Mouse (Mus musculus) heart, adult 9 months (tissue): Measurements from ENCODE around the gene Pde2a.

ENCODE experiments used
- DNase-seq, 2 experiments: peaks; one replicate each; pipeline ENCODE4 v3.0.0; 2022; ENCODE audit warnings: low spot score in 2 of 2

The Pde2a gene

GRCm38 (mm10) chr7:101472598-101473558 lies 51.4 kb downstream of the Pde2a start:
- DNase-seq = peak; percentile 70 to 74

- DNase-seq = no peak
Observed at GRCm38 (mm10) chr7:101474399-101474811, 52.9 kb downstream of the Pde2a start.

DNA sequence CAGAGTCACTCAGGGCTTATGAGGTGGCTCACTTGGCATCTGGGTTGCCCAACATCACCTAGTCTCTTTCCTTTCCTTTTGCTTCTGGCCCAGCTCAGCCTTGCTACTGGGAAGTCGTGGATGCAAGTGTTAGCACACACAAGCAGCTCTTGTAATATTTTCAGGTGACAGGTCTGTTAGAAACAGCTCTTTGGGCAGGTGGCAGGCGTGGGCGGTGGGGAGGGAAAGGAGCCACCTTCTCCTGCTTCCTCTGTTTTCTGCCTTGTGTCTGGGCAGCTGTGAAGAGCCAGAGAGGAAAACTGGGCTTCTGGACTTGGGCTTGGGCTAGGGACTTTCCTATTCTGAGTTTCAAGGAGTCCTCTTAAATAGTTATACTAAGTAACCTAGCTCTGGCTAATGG lies 54.5 kb downstream of the Pde2a start:
- no peak for DNase-seq

DNA sequence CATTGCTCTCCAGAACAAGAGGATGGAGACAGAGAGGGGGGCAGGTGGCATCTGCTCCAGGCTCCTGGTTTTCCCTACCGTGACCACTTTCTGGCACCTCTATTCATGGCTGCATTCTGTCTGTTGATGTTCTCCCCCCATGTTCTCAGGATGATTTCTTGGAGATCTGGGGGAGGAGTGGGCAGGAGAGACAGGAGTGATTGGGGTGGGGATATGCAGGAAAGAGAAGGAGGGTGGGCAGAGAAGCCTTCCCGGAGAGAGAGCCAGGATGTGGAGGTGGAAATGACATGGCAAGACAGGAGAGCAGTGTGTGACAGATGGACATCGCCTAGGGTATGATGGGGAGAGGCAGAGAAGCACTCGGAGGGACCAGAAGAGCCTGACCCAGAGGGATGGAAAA lies 55.0 kb downstream of the Pde2a start:
- no peak for DNase-seq

DNA sequence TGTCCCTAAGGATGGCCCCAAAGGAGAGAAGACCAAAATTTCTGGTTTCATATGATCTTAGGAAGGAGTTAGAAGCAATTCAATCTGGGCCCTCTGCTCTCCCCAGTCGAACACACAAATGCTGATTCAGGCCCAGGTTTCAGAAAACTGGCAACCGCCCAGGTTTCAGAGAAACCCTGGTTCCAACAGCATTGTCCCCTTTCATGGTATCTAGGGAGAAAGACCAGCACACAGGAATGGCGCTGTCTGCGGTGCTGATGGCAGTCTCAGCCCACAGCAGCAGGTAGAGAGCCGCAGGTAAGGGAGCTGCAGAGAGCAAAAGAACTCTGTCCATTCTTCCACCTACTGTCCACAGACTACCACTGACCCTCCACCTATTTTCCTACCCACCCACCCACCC lies 55.7 kb downstream of the Pde2a start:
- DNase-seq = no peak

- no peak for DNase-seq
Observed at GRCm38 (mm10) chr7:101478099-101478498, 56.6 kb downstream of the Pde2a start.

GRCm38 (mm10) chr7:101479841-101480240 lies 58.4 kb downstream of the Pde2a start:
- DNase-seq = no peak

DNA sequence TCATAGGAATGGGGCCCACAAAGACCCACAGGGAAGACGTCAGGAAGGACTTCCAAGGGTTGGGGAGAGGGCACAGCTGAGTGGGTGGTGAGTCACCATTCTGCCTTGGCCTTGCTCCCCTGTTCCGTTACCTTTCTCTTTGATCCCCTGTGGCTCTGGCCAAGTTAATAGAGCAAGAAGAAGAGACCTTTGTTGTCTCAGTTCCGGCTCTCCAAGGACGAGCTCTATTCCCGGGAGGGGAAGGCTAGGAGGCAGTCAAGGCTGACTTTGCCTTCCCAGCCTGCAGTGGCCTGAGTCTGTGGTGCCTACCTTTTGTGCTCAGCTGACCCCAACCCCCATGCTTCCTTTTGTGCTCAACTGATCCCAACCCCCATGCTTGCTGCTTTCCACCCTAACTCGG lies 59.2 kb downstream of the Pde2a start:
- no peak for DNase-seq

GRCm38 (mm10) chr7:101481872-101482498 lies 60.5 kb downstream of the Pde2a start:
- DNase-seq = no peak

DNA sequence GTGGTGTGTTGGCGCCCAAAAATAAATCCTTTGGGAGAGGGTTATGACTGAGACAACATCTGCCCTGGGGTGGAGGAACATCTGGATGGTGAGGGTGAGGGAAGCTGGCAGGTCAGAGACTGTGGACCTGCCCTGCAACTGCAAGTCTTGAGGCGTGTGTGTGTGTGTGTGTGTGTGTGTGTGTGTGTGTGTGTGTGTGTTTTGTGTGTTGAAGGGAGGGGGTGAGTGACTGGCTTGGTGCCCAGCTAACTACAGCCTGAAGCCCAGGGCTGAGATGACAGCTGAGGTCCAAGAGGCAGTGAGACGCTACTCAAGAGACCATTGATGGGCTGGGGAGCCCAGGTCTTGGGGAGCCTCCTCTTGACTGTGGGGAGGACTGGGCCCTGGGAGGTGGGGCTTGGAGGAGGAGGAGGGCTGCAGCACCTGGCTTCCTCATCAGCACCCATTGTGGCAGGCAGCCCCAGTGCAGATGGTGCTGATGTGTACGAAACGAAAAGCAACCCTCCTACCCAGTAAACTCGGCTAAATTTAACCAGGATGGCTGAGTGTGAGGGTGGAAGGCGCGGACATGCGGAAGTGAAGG lies 61.1 kb downstream of the Pde2a start:
- DNase-seq = no peak

GRCm38 (mm10) chr7:101483498-101484115 lies 62.1 kb downstream of the Pde2a start:
- no peak for DNase-seq

- DNase-seq = no peak
Observed at GRCm38 (mm10) chr7:101487102-101487501, 65.6 kb downstream of the Pde2a start.

DNA sequence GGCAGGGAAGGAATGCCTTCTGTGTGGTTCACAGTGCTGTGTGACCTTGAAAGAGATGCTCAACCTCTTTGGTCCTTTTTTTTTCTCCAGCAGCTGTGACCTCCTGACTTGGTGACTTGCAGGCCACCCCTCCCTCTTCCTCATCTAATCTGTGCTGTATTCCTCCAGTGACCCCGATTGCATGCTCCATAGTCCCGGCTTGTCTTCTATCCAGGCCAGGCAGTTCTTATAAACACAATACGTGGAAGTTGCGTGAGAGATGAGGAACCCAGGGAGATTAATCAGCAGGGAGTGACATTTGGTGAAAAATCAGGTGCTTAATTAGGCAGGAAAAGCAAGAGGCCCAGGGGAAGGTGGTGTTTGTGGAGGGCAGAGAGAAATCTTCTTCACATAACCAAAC lies 69.5 kb downstream of the Pde2a start:
- DNase-seq = peak in 1 of 2 experiments; percentile 59

- no peak for DNase-seq
Observed at GRCm38 (mm10) chr7:101498385-101498784, 76.9 kb downstream of the Pde2a start.

DNA sequence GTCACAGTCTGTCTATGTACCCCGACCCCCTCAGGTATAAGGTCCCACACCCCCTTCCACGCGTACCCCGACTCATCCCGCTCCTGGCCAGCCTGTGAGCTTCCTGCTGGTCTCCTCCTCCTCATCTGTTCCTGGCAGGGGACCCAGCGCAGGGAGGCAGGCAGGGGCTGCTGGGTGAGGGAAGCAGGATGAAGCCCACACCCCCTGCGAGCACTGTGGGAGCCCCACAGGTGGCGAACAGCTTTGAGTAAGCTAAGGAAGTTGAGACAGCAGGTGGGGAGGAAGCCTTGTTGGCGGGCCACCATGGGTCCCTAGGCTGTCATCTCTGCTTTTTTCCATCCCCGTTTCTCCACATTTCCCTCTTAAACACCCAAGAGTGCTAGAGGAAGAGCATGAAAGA lies 77.8 kb downstream of the Pde2a start:
- no peak for DNase-seq

- no peak for DNase-seq
Observed at GRCm38 (mm10) chr7:101499701-101500100, 78.2 kb downstream of the Pde2a start.

- DNase-seq = no peak
Observed at GRCm38 (mm10) chr7:101501236-101501635, 79.7 kb downstream of the Pde2a start.

GRCm38 (mm10) chr7:101501675-101502074 lies 80.2 kb downstream of the Pde2a start:
- DNase-seq = no peak

DNA sequence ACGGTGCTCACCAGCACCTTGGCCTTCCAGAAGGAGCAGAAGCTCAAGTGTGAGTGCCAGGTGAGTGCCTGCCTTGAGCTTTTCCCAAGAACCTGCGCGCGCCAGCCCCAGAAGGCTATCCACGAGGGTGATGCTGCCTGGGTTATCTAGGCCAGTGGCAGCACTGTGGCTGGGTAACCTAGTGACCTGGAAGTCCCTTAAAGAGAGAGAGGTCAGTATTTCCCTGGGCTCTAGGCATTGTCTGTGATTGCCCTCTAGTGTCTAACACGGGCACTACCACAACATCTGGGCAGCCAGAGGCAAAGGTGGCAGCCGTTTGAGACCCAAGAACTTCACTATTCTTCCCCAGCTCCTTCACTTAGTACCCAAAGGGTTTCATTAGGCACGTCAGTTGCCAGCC lies 81.9 kb downstream of the Pde2a start:
- DNase-seq = peak; percentile 49 to 75

- no peak for DNase-seq
Observed at GRCm38 (mm10) chr7:101503803-101504202, 82.3 kb downstream of the Pde2a start.

GRCm38 (mm10) chr7:101504507-101504906 lies 83.0 kb downstream of the Pde2a start:
- DNase-seq = no peak

DNA sequence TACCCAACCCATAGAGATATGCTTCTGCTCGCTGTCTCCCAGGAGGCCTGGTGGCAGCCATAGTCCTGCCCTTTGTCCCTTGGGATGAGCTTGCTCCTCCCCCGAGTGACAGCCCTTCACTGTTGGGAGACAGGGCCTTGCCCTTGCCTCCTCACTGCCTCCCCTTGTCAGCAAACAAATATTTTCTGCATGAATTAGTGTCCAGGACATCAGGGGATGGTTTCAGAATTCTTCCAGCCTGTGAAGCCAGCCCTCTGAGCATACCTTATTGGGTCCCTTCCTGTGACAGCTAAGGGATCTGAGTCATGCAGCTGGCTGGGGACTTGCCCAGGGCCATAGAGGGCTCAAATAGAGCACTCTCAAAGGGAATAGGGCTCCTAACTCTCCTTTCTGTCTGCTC lies 87.7 kb downstream of the Pde2a start:
- DNase-seq = no peak
